Mouse (Mus musculus): ENCODE measurements around the gene Crtc3. TPM values are rescaled to one million over a fixed set of nuclear protein-coding genes. Genes with fewer than 3 reads are reported as not detected.
A peak's percentile ranks its signal among the peaks of the same experiment; 100 is the strongest.

Crtc3 gene
- total RNA-seq, 1 experiment from 2014 or later, result 23.1 TPM

DNA sequence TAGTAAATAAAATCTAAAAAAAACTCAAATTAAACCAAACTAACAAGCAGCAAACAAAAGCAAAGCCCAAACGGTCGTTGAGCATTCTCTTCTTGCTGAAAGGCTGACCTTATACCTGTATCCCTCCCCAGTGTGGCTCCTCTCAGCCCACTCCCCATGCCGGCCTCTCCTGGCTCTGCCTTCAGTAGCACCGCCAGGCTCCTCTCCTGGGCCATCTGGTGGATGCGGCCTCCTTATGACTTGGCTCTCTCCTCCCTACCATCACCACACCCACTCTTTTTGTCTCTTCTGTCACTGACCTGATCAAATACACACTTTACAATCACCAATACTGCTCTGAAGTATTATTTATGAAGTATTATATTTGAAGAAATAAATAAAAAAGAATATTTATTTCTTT, 65.4 kb downstream of the Crtc3 start:
- ATAC-seq (replicated peaks; ENCODE audit: insufficient number of reproducible peaks, low FRiP score, low TSS enrichment, poor library complexity, severe bottlenecking), result no peak

DNA sequence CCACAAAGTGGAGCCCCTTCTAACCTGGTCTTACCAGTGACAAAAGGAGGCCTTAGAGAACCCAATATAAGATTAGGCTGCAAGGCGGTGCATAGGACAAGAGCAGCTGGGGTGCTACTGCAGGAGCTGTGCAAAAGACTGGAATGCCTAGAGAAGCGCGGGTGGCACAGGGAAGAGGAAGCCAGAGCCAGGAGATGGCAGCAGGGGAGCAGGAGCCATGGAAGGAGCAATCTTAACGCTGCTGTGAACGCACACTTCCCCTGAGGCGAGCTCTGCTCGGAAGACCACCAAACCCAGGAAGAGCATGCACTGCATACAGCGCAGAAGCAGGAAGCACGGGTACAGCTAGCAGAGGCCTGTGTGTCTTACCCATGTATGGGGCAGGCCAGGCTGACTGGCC, 72.6 kb downstream of the Crtc3 start:
- no peak for ATAC-seq (replicated peaks; ENCODE audit: insufficient number of reproducible peaks, low FRiP score, low TSS enrichment, poor library complexity, severe bottlenecking)

- no peak for ATAC-seq (replicated peaks; ENCODE audit: insufficient number of reproducible peaks, low FRiP score, low TSS enrichment, poor library complexity, severe bottlenecking)
Measured at GRCm38 (mm10) chr7:80614042-80614441, 74.6 kb downstream of the Crtc3 start.

- no peak for ATAC-seq (replicated peaks; ENCODE audit: insufficient number of reproducible peaks, low FRiP score, low TSS enrichment, poor library complexity, severe bottlenecking)
Measured at GRCm38 (mm10) chr7:80612191-80612787, 76.4 kb downstream of the Crtc3 start.

GRCm38 (mm10) chr7:80611646-80612045, 77.0 kb downstream of the Crtc3 start:
- ATAC-seq (replicated peaks; ENCODE audit: insufficient number of reproducible peaks, low FRiP score, low TSS enrichment, poor library complexity, severe bottlenecking), result no peak

- no peak for ATAC-seq (replicated peaks; ENCODE audit: insufficient number of reproducible peaks, low FRiP score, low TSS enrichment, poor library complexity, severe bottlenecking)
Measured at GRCm38 (mm10) chr7:80607503-80607902, 81.2 kb downstream of the Crtc3 start.

GRCm38 (mm10) chr7:80606435-80606834, 82.2 kb downstream of the Crtc3 start:
- ATAC-seq (replicated peaks; ENCODE audit: insufficient number of reproducible peaks, low FRiP score, low TSS enrichment, poor library complexity, severe bottlenecking), result no peak

GRCm38 (mm10) chr7:80605557-80605930, 83.1 kb downstream of the Crtc3 start:
- no peak for ATAC-seq (replicated peaks; ENCODE audit: insufficient number of reproducible peaks, low FRiP score, low TSS enrichment, poor library complexity, severe bottlenecking)

- ATAC-seq (replicated peaks; ENCODE audit: insufficient number of reproducible peaks, low FRiP score, low TSS enrichment, poor library complexity, severe bottlenecking), result no peak
Measured at GRCm38 (mm10) chr7:80604908-80605556, 83.6 kb downstream of the Crtc3 start.

DNA sequence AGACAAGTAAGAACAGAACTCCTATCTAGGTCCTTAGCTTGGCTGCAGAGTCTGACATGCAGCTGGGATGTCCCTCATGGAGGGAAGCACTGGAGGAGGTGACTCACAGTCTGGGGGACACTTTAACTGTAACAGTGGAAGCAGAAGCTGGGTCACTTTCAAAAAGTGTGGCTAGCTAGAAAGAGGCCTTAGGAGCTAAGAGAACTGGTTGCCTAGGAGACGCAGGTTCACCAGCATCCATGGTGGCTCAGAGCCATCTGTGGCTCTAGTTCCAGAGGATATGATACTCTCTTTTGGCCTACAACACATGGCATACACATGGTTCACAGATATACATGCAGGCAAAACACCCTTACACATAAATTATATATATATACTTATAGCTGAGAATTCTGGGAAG, 86.1 kb downstream of the Crtc3 start:
- ATAC-seq (replicated peaks; ENCODE audit: insufficient number of reproducible peaks, low FRiP score, low TSS enrichment, poor library complexity, severe bottlenecking), result no peak

DNA sequence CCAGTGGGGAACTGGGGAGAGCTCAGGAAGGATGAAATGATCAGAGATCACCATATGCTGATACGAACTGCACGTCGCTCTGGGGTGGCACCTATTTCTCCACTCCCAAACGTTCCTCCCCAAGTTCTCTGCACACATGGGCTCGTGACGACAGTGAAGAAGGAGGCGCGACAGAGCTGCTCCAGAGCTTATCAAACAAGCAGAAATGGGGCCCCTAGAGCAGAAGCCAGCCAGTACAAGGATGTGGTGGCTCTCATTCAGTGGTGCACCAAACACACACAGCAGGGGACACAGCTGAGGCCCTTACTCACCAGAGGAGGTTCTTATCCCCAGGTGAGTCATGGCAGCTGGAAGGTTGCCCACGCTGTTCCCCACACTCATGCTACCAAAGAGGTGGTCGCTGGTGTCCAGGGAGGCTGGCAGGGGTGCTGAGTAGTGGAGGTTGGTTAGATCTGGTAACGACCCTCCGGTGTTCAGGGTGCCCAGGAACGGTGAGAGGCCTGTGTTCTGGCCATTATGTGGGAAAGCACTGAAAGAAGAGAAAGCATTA, 90.2 kb downstream of the Crtc3 start:
- ATAC-seq (replicated peaks; ENCODE audit: insufficient number of reproducible peaks, low FRiP score, low TSS enrichment, poor library complexity, severe bottlenecking), result no peak

- ATAC-seq (replicated peaks; ENCODE audit: insufficient number of reproducible peaks, low FRiP score, low TSS enrichment, poor library complexity, severe bottlenecking), result no peak
Measured at GRCm38 (mm10) chr7:80597900-80598299, 90.8 kb downstream of the Crtc3 start.

GRCm38 (mm10) chr7:80589054-80589746, 99.5 kb downstream of the Crtc3 start:
- no peak for ATAC-seq (replicated peaks; ENCODE audit: insufficient number of reproducible peaks, low FRiP score, low TSS enrichment, poor library complexity, severe bottlenecking)

- ATAC-seq (replicated peaks; ENCODE audit: insufficient number of reproducible peaks, low FRiP score, low TSS enrichment, poor library complexity, severe bottlenecking), result no peak
Measured at GRCm38 (mm10) chr7:80587684-80588083, 101.0 kb downstream of the Crtc3 start.

DNA sequence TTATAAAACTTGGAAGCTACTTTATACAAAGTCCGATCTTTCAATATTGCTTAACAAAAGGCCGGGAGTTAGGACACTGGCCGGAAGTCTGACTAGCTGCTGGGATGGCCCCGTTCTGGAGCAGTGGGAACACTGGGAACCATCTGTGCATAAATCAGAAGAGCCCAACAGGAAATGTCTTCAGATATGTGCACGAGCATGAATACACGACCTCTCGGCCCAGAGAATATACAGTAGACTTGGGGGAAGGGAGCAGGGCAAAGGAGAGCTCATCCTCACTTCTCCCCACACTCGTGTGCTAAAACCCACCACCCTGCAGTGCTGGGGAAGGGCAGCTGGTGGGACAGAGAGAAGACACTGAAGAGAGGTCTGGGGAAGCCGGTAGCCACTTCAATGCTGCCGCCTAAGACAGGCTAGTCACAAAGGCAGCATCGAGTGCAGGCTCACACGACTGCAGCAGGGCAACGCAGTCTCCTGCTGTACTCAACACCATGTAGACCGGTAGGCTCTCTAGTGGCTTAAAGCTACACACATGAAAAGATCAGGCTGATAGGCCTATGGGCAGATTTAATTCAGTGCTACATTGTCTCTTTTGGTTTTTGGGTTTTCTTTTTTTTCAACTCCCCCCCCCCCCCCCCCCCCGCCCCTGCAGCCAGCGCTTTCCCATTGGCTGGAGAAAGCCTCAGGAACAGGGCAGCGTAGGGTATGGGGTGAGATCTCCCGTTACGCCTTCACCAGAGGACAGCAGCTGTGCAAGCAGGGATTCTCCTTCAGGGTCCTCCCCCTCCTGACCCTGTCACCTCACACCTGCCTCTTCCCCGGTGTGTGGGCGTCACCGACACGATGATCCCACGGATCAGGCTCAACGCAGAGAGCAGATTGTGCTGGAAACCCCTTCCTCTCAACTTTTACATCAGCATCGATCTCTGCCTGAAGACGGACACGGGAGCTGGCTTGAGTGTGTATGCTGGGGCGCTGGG, 101.7 kb downstream of the Crtc3 start:
- ATAC-seq (replicated peaks; ENCODE audit: insufficient number of reproducible peaks, low FRiP score, low TSS enrichment, poor library complexity, severe bottlenecking), result no peak

- no peak for ATAC-seq (replicated peaks; ENCODE audit: insufficient number of reproducible peaks, low FRiP score, low TSS enrichment, poor library complexity, severe bottlenecking)
Measured at GRCm38 (mm10) chr7:80586161-80586560, 102.5 kb downstream of the Crtc3 start.

DNA sequence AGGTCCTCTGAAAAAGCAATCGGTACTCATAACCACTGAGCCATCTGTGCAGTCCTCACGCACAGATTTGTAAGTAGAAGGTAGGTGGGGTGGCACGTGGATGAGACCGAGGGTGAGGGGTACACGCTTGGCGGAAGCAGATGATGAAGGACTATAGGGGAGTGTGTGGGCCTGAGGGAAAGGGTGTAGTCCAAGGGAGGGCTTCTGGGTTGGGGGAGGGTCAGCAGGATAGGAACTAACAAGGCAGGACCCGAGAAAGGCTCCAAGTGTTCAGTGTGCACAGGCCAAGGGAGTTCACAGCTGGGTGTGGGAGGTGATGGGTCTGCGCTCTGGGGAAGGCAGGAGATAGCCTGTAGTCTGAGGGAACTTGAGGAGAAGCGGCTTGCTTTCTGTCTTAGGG, 103.3 kb downstream of the Crtc3 start:
- ATAC-seq (replicated peaks; ENCODE audit: insufficient number of reproducible peaks, low FRiP score, low TSS enrichment, poor library complexity, severe bottlenecking), result no peak

GRCm38 (mm10) chr7:80583981-80584380, 104.7 kb downstream of the Crtc3 start:
- ATAC-seq (replicated peaks; ENCODE audit: insufficient number of reproducible peaks, low FRiP score, low TSS enrichment, poor library complexity, severe bottlenecking), result peak; percentile 37; the same call in 1 of the 2 replicates
